Mouse (Mus musculus): ENCODE data around the gene Fancg. TPM values are rescaled to one million over a fixed set of nuclear protein-coding genes. Genes with fewer than 3 reads are reported as not detected.

The Fancg gene
- polyA plus RNA-seq, 1 experiment from 2014 or later = 9.4 TPM

GRCm38 (mm10) chr4:42961592-42961991 lies 48.7 kb downstream of the Fancg start:
- no peak overlapping the region for H3K4me3 ChIP-seq (ENCODE audit: low read depth, low read length)
- H3K4me2 ChIP-seq (ENCODE audit: low read depth, low read length) = no peak overlapping the region
- H3K36me3 ChIP-seq (ENCODE audit: control insufficient read depth, insufficient read depth) = no peaks in the 10 kb centered on the region
- 25% methylated on average over 4 of the region's 4 CpGs for WGBS (ENCODE audit: insufficient replicate concordance)
- H3K4me1 ChIP-seq (ENCODE audit: control insufficient read depth, low read depth, low read length) = no peaks in the 10 kb centered on the region; the same call in none of the 2 replicates
- no peaks in the 10 kb centered on the region for H3K9me3 ChIP-seq (replicated peaks; ENCODE audit: control insufficient read depth, low read length)
- ATAC-seq (ENCODE audit: low read depth) = no peak
- H3K27me3 ChIP-seq (ENCODE audit: control insufficient read depth, insufficient read depth, low read depth, low read length) = no peaks in the 10 kb centered on the region
- H3K9ac ChIP-seq (ENCODE audit: low read depth, low read length) = no peak overlapping the region
- H3K27ac ChIP-seq (ENCODE audit: low read length) = no peak overlapping the region

GRCm38 (mm10) chr4:42959382-42959781 lies 50.9 kb downstream of the Fancg start:
- Histone ChIP-seq H3K36me3 (ENCODE audit: control insufficient read depth, insufficient read depth) (no peaks in the 10 kb centered on the region), H3K9me3 (replicated peaks; ENCODE audit: control insufficient read depth, low read length) (no peaks in the 10 kb centered on the region), H3K9ac (ENCODE audit: low read depth, low read length) (no peak overlapping the region), H3K4me1 (ENCODE audit: control insufficient read depth, low read depth, low read length) (no peaks in the 10 kb centered on the region), H3K4me2 (ENCODE audit: low read depth, low read length) (no peak overlapping the region), H3K27me3 (ENCODE audit: control insufficient read depth, insufficient read depth, low read depth, low read length) (no peaks in the 10 kb centered on the region), H3K27ac (ENCODE audit: low read length) (no peak overlapping the region), H3K4me3 (ENCODE audit: low read depth, low read length) (no peak overlapping the region)
- WGBS (ENCODE audit: insufficient replicate concordance) = 47% methylated on average over 4 of the region's 4 CpGs
- ATAC-seq (ENCODE audit: low read depth) = no peak

- no peak overlapping the region for H3K4me3 ChIP-seq (ENCODE audit: low read depth, low read length)
These were observed 51.4 kb downstream of the Fancg start for GRCm38 (mm10) chr4:42958942-42959341.

GRCm38 (mm10) chr4:42957979-42958378 lies 52.3 kb downstream of the Fancg start:
- H3K27ac ChIP-seq (ENCODE audit: low read length) = no peak overlapping the region
- no peaks in the 10 kb centered on the region for H3K9me3 ChIP-seq (replicated peaks; ENCODE audit: control insufficient read depth, low read length)
- no peaks in the 10 kb centered on the region for H3K27me3 ChIP-seq (ENCODE audit: control insufficient read depth, insufficient read depth, low read depth, low read length)
- no peak overlapping the region for H3K9ac ChIP-seq (ENCODE audit: low read depth, low read length)
- no peak overlapping the region for H3K4me2 ChIP-seq (ENCODE audit: low read depth, low read length)
- no peaks in the 10 kb centered on the region for H3K4me1 ChIP-seq (ENCODE audit: control insufficient read depth, low read depth, low read length)
- no peaks in the 10 kb centered on the region for H3K36me3 ChIP-seq (ENCODE audit: control insufficient read depth, insufficient read depth)
- no peak for ATAC-seq (ENCODE audit: low read depth)
- H3K4me3 ChIP-seq (ENCODE audit: low read depth, low read length) = no peak overlapping the region
- WGBS (ENCODE audit: insufficient replicate concordance) = 73% methylated on average over 8 of the region's 8 CpGs

More at GRCm38 (mm10) chr4:42958942-42959341, 51.4 kb downstream of the Fancg start:
- no peak overlapping the region for H3K27ac ChIP-seq (ENCODE audit: low read length)
- no peaks in the 10 kb centered on the region for H3K9me3 ChIP-seq (replicated peaks; ENCODE audit: control insufficient read depth, low read length)
- no peak for ATAC-seq (ENCODE audit: low read depth)
- no peak overlapping the region for H3K4me2 ChIP-seq (ENCODE audit: low read depth, low read length)
- WGBS (ENCODE audit: insufficient replicate concordance) = 55% methylated on average over 8 of the region's 8 CpGs
- no peaks in the 10 kb centered on the region for H3K4me1 ChIP-seq (ENCODE audit: control insufficient read depth, low read depth, low read length)
- no peak overlapping the region for H3K9ac ChIP-seq (ENCODE audit: low read depth, low read length)
- no peaks in the 10 kb centered on the region for H3K36me3 ChIP-seq (ENCODE audit: control insufficient read depth, insufficient read depth)
- no peaks in the 10 kb centered on the region for H3K27me3 ChIP-seq (ENCODE audit: control insufficient read depth, insufficient read depth, low read depth, low read length)

GRCm38 (mm10) chr4:42957306-42957705 lies 53.0 kb downstream of the Fancg start:
- Histone ChIP-seq H3K4me2 (ENCODE audit: low read depth, low read length) (no peak overlapping the region), H3K9ac (ENCODE audit: low read depth, low read length) (no peak overlapping the region), H3K4me1 (ENCODE audit: control insufficient read depth, low read depth, low read length) (no peaks in the 10 kb centered on the region), H3K27ac (ENCODE audit: low read length) (no peak overlapping the region), H3K4me3 (ENCODE audit: low read depth, low read length) (no peak overlapping the region), H3K36me3 (ENCODE audit: control insufficient read depth, insufficient read depth) (no peaks in the 10 kb centered on the region), H3K9me3 (replicated peaks; ENCODE audit: control insufficient read depth, low read length) (no peaks in the 10 kb centered on the region), H3K27me3 (ENCODE audit: control insufficient read depth, insufficient read depth, low read depth, low read length) (no peaks in the 10 kb centered on the region)
- WGBS (ENCODE audit: insufficient replicate concordance) = 66% methylated on average over 11 of the region's 11 CpGs
- ATAC-seq (ENCODE audit: low read depth) = no peak

- Histone ChIP-seq H3K27me3 (ENCODE audit: control insufficient read depth, insufficient read depth, low read depth, low read length) (no peaks in the 10 kb centered on the region), H3K4me3 (ENCODE audit: low read depth, low read length) (no peak overlapping the region), H3K9me3 (replicated peaks; ENCODE audit: control insufficient read depth, low read length) (no peaks in the 10 kb centered on the region), H3K9ac (ENCODE audit: low read depth, low read length) (no peak overlapping the region), H3K36me3 (ENCODE audit: control insufficient read depth, insufficient read depth) (no peaks in the 10 kb centered on the region), H3K4me1 (ENCODE audit: control insufficient read depth, low read depth, low read length) (no peaks in the 10 kb centered on the region), H3K4me2 (ENCODE audit: low read depth, low read length) (no peak overlapping the region), H3K27ac (ENCODE audit: low read length) (no peak overlapping the region)
- 71% methylated on average over 17 of the region's 17 CpGs for WGBS (ENCODE audit: insufficient replicate concordance)
- no peak for ATAC-seq (ENCODE audit: low read depth)
These were observed 53.7 kb downstream of the Fancg start for GRCm38 (mm10) chr4:42956581-42956980.

- peaks cover 5% of the 10 kb centered on the region for H3K27me3 ChIP-seq (ENCODE audit: control insufficient read depth, insufficient read depth, low read depth, low read length)
- no peak for ATAC-seq (ENCODE audit: low read depth)
- no peak overlapping the region for H3K4me3 ChIP-seq (ENCODE audit: low read depth, low read length)
- H3K36me3 ChIP-seq (ENCODE audit: control insufficient read depth, insufficient read depth) = no peaks in the 10 kb centered on the region
- no peaks in the 10 kb centered on the region for H3K9me3 ChIP-seq (replicated peaks; ENCODE audit: control insufficient read depth, low read length)
- H3K9ac ChIP-seq (ENCODE audit: low read depth, low read length) = no peak overlapping the region
- WGBS (ENCODE audit: insufficient replicate concordance) = 75% methylated on average over 3 of the region's 3 CpGs
- peaks cover under 1% of the 10 kb centered on the region; the same call in 1 of the 2 replicates for H3K4me1 ChIP-seq (ENCODE audit: control insufficient read depth, low read depth, low read length)
- H3K4me2 ChIP-seq (ENCODE audit: low read depth, low read length) = no peak overlapping the region
- no peak overlapping the region for H3K27ac ChIP-seq (ENCODE audit: low read length)
These were observed 55.1 kb downstream of the Fancg start for GRCm38 (mm10) chr4:42955200-42955599.

GRCm38 (mm10) chr4:42954297-42954696 lies 56.0 kb downstream of the Fancg start:
- Histone ChIP-seq H3K4me3 (ENCODE audit: low read depth, low read length) (no peak overlapping the region), H3K4me1 (ENCODE audit: control insufficient read depth, low read depth, low read length) (peaks cover 2% of the 10 kb centered on the region; the same call in 1 of the 2 replicates), H3K9ac (ENCODE audit: low read depth, low read length) (no peak overlapping the region), H3K27ac (ENCODE audit: low read length) (no peak overlapping the region), H3K27me3 (ENCODE audit: control insufficient read depth, insufficient read depth, low read depth, low read length) (peaks cover 13% of the 10 kb centered on the region), H3K36me3 (ENCODE audit: control insufficient read depth, insufficient read depth) (no peaks in the 10 kb centered on the region), H3K9me3 (replicated peaks; ENCODE audit: control insufficient read depth, low read length) (no peaks in the 10 kb centered on the region), H3K4me2 (ENCODE audit: low read depth, low read length) (no peak overlapping the region)
- WGBS (ENCODE audit: insufficient replicate concordance) = 13% methylated on average over 10 of the region's 10 CpGs
- no peak for ATAC-seq (ENCODE audit: low read depth)

GRCm38 (mm10) chr4:42953435-42954094 lies 56.7 kb downstream of the Fancg start:
- Histone ChIP-seq H3K4me2 (ENCODE audit: low read depth, low read length) (no peak overlapping the region), H3K4me3 (ENCODE audit: low read depth, low read length) (no peak overlapping the region), H3K4me1 (ENCODE audit: control insufficient read depth, low read depth, low read length) (peaks cover 2% of the 10 kb centered on the region; the same call in 1 of the 2 replicates), H3K27ac (ENCODE audit: low read length) (no peak overlapping the region), H3K9me3 (replicated peaks; ENCODE audit: control insufficient read depth, low read length) (no peaks in the 10 kb centered on the region), H3K9ac (ENCODE audit: low read depth, low read length) (no peak overlapping the region), H3K36me3 (ENCODE audit: control insufficient read depth, insufficient read depth) (no peaks in the 10 kb centered on the region), H3K27me3 (ENCODE audit: control insufficient read depth, insufficient read depth, low read depth, low read length) (peaks cover 20% of the 10 kb centered on the region)
- ATAC-seq (ENCODE audit: low read depth) = no peak
- 56% methylated on average over 10 of the region's 10 CpGs for WGBS (ENCODE audit: insufficient replicate concordance)

Data from liver, embryonic 16.5 days (tissue).